Mouse (Mus musculus): ENCODE data around the gene Nfic.

Gene Nfic

GRCm38 (mm10) chr10:81383802-81384604 lies 71.4 kb downstream of the Nfic start, which contains the start of the genes Dohh and Gm48551:
Gene Dohh (plus strand): TSS chr10:81384428.
Gene Gm48551 (plus strand): TSS chr10:81384466.
- DNase-seq: peak; percentile 98 to 99

- DNase-seq: no peak
Observed at GRCm38 (mm10) chr10:81382039-81382438, 73.4 kb downstream of the Nfic start.

GRCm38 (mm10) chr10:81379809-81380378 lies 75.5 kb downstream of the Nfic start:
- DNase-seq: no peak

GRCm38 (mm10) chr10:81379183-81379553 lies 76.3 kb downstream of the Nfic start:
- DNase-seq: no peak

- peak; percentile 100 for DNase-seq
Observed at GRCm38 (mm10) chr10:81378553-81379182, 76.8 kb downstream of the Nfic start.

- no peak for DNase-seq
Observed at GRCm38 (mm10) chr10:81377793-81378552, 77.5 kb downstream of the Nfic start, which contains the start of gene Fzr1. Gene Fzr1 (minus strand): TSS chr10:81378516.

GRCm38 (mm10) chr10:81377362-81377664 lies 78.1 kb downstream of the Nfic start:
- no peak for DNase-seq

- DNase-seq: peak in 1 of 2 experiments; percentile 43
Observed at GRCm38 (mm10) chr10:81376561-81377361, 78.7 kb downstream of the Nfic start.

GRCm38 (mm10) chr10:81375322-81375721 lies 80.1 kb downstream of the Nfic start:
- no peak for DNase-seq

GRCm38 (mm10) chr10:81367207-81367495 lies 88.3 kb downstream of the Nfic start:
- DNase-seq: no peak

GRCm38 (mm10) chr10:81366477-81367206 lies 88.8 kb downstream of the Nfic start:
- DNase-seq: no peak

- DNase-seq: no peak
Observed at GRCm38 (mm10) chr10:81365672-81366476, 89.6 kb downstream of the Nfic start, which contains the start of gene 4930404N11Rik. Gene 4930404N11Rik (minus strand): TSS chr10:81365816.

- DNase-seq: no peak
Observed at GRCm38 (mm10) chr10:81365073-81365472, 90.4 kb downstream of the Nfic start.

- DNase-seq: peak in 1 of 2 experiments; percentile 73
Observed at GRCm38 (mm10) chr10:81364666-81365065, 90.8 kb downstream of the Nfic start.

GRCm38 (mm10) chr10:81363436-81364346 lies 91.7 kb downstream of the Nfic start:
- DNase-seq: peak; percentile 45 to 77

- DNase-seq: no peak
Observed at GRCm38 (mm10) chr10:81362336-81362949, 93.0 kb downstream of the Nfic start.

GRCm38 (mm10) chr10:81360721-81361120 lies 94.7 kb downstream of the Nfic start:
- no peak for DNase-seq

- peak; percentile 48 to 76 for DNase-seq
Observed at GRCm38 (mm10) chr10:81358841-81359240, 96.6 kb downstream of the Nfic start.

GRCm38 (mm10) chr10:81358209-81358608 lies 97.2 kb downstream of the Nfic start:
- no peak for DNase-seq
